Mouse (Mus musculus) kidney, postnatal 14 days (tissue): ENCODE measurements around the gene Aldoc.
"Not testable (repeated sequence)": the region's sequence is repeated elsewhere in the genome, so short reads cannot be mapped to it uniquely, and the experiment has no call there.

Experiments used
- DNase-seq: peaks from one replicate; pipeline ENCODE4 v3.0.0; 2022; ENCODE audit warnings: mixed read lengths

Aldoc gene

GRCm38 (mm10) chr11:78322860-78323259 is at the start of gene Aldoc:
Gene Aldoc (plus strand): TSS chr11:78322968.
- DNase-seq: peak; percentile 93

- DNase-seq: peak; percentile 25
Observed at GRCm38 (mm10) chr11:78275596-78275995, 47.2 kb upstream of the Aldoc start.

GRCm38 (mm10) chr11:78276169-78276568 is 46.6 kb upstream of the Aldoc start:
- not testable (repeated sequence) for DNase-seq

- no peak for DNase-seq
Observed at GRCm38 (mm10) chr11:78278853-78279252, 43.9 kb upstream of the Aldoc start.

GRCm38 (mm10) chr11:78279586-78279985 is 43.2 kb upstream of the Aldoc start:
- no peak for DNase-seq

GRCm38 (mm10) chr11:78289146-78289763 is 33.5 kb upstream of the Aldoc start:
- DNase-seq: no peak

GRCm38 (mm10) chr11:78290654-78291053 is 32.1 kb upstream of the Aldoc start, which contains the start of gene BC030499:
Gene BC030499 (plus strand): TSS chr11:78290841.
- DNase-seq: no peak

- no peak for DNase-seq
Observed at GRCm38 (mm10) chr11:78294585-78294984, 28.2 kb upstream of the Aldoc start.

GRCm38 (mm10) chr11:78300917-78301316 is 21.9 kb upstream of the Aldoc start:
- DNase-seq: no peak

GRCm38 (mm10) chr11:78301357-78302084 is 21.2 kb upstream of the Aldoc start, which contains the start of gene Spag5:
Gene Spag5 (plus strand): TSS chr11:78301529.
- DNase-seq: peak; percentile 94

- no peak for DNase-seq
Observed at GRCm38 (mm10) chr11:78305272-78305671, 17.5 kb upstream of the Aldoc start.

- no peak for DNase-seq
Observed at GRCm38 (mm10) chr11:78310861-78311511, 11.8 kb upstream of the Aldoc start.

GRCm38 (mm10) chr11:78313662-78314061 is 9.1 kb upstream of the Aldoc start:
- peak; percentile 43 for DNase-seq

GRCm38 (mm10) chr11:78318411-78318810 is 4.4 kb upstream of the Aldoc start:
- no peak for DNase-seq

- no peak for DNase-seq
Observed at GRCm38 (mm10) chr11:78322076-78322831, 514 bp upstream of the Aldoc start.

- DNase-seq: no peak
Observed at GRCm38 (mm10) chr11:78324000-78324785, 1.4 kb downstream of the Aldoc start.

GRCm38 (mm10) chr11:78324965-78325364 is 2.2 kb downstream of the Aldoc start:
- DNase-seq: no peak

- no peak for DNase-seq
Observed at GRCm38 (mm10) chr11:78327215-78327614, 4.4 kb downstream of the Aldoc start.

- peak; percentile 98 for DNase-seq
Observed at GRCm38 (mm10) chr11:78327634-78328511, 5.1 kb downstream of the Aldoc start, which contains the start of gene Pigs. Gene Pigs (plus strand): TSS chr11:78328415.

- DNase-seq: no peak
Observed at GRCm38 (mm10) chr11:78328512-78329056, 5.8 kb downstream of the Aldoc start.

- DNase-seq: no peak
Observed at GRCm38 (mm10) chr11:78332676-78333075, 9.9 kb downstream of the Aldoc start.
